Mouse (Mus musculus) neural tube, embryonic 15.5 days (tissue): ENCODE results near the gene Gpr12. TPM values are rescaled to one million over a fixed set of nuclear protein-coding genes. Genes with fewer than 3 reads are reported as not detected.
"Not testable (repeated sequence)": the region's sequence is repeated elsewhere in the genome, so short reads cannot be mapped to it uniquely, and the experiment has no call there.

ENCODE experiments used
- ATAC-seq: fragments of 200-750 bp; cut with Nextera tagmentation; 2 replicates; pipeline ENCODE4 v1.8.0; 2017; ENCODE audit warnings: mild to moderate bottlenecking, moderate TSS enrichment, moderate library complexity; ENCODE audit not compliant: low FRiP score
- H3K27ac ChIP-seq: fragments of 300-500 bp; sonication (generic); replicated peaks from 2 replicates; pipeline ENCODE4 v1.5.1; 2015; ENCODE audit warnings: mild to moderate bottlenecking, inconsistent platforms
- H3K27me3 ChIP-seq: fragments of 300-500 bp; sonication (generic); replicated peaks from 2 replicates; pipeline ENCODE4 v1.6.1; 2015; ENCODE audit warnings: inconsistent platforms
- H3K36me3 ChIP-seq: fragments of 300-500 bp; sonication (generic); 2 replicates; pipeline ENCODE4 v1.6.1; 2015; ENCODE audit warnings: inconsistent platforms
- H3K4me1 ChIP-seq: fragments of 300-500 bp; sonication (generic); 2 replicates; pipeline ENCODE4 v1.6.1; 2015; ENCODE audit warnings: inconsistent platforms
- H3K4me2 ChIP-seq: fragments of 300-500 bp; sonication (generic); 2 replicates; pipeline ENCODE4 v1.6.1; 2015; ENCODE audit warnings: inconsistent platforms, mild to moderate bottlenecking, moderate library complexity
- H3K4me3 ChIP-seq: fragments of 300-500 bp; sonication (generic); replicated peaks from 2 replicates; pipeline ENCODE4 v1.5.1; 2015; ENCODE audit warnings: mild to moderate bottlenecking, inconsistent platforms
- H3K9ac ChIP-seq: fragments of 300-500 bp; sonication (generic); replicated peaks from 2 replicates; pipeline ENCODE4 v1.6.1; 2015; ENCODE audit warnings: mild to moderate bottlenecking, inconsistent platforms
- H3K9me3 ChIP-seq: fragments of 300-500 bp; sonication (generic); replicated peaks from 2 replicates; pipeline ENCODE4 v1.6.1; 2016; ENCODE audit warnings: inconsistent platforms
- WGBS: fragments of 180-500 bp; shearing (Covaris S2); methylation state at CpG from one replicate; pipeline ENCODE4 v1.1.7; 2015; ENCODE audit warnings: mixed read lengths; 5-methylcytosine and 5-hydroxymethylcytosine counted together
- polyA plus RNA-seq: library from polyadenylated mRNA; unstranded; fragments of >200 nt; fragmentation: Nextera tagmentation; extraction: Ambion mirVana; gene quantifications from 2 replicates; pipeline ENCODE4 v1.2.1, GENCODE M21; 2015

Gene Gpr12
- polyA plus RNA-seq, 1 experiment from 2014 or later = 27.5 TPM

DNA sequence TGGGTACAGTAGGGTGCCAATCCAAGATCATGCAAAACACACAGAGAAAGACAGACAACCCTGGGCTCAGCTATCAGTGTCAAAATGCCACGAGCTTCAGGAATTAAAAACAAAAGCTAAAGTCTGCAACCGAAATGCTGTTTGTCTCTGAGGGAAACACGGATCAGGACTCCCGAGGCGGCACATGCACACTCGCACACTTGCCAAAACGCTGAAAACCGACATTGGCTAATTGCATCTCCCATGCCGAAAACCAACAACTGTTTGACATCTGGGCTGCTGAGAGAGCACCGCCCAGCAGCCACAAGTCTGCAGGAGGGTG lies 922 bp downstream of the Gpr12 start:
- peak overlapping the region; percentile 87 for H3K4me2 ChIP-seq
- peaks cover 20% of the 10 kb centered on the region for H3K4me1 ChIP-seq
- H3K27ac ChIP-seq = peak overlapping the region; percentile 79
- ATAC-seq = no peak
- H3K4me3 ChIP-seq = peak overlapping the region; percentile 70
- no peaks in the 10 kb centered on the region for H3K36me3 ChIP-seq
- peaks cover 47% of the 10 kb centered on the region for H3K27me3 ChIP-seq
- 3% methylated on average over 10 of the region's 10 CpGs for WGBS
- H3K9ac ChIP-seq = peak overlapping the region; percentile 67
- H3K9me3 ChIP-seq = no peaks in the 10 kb centered on the region

DNA sequence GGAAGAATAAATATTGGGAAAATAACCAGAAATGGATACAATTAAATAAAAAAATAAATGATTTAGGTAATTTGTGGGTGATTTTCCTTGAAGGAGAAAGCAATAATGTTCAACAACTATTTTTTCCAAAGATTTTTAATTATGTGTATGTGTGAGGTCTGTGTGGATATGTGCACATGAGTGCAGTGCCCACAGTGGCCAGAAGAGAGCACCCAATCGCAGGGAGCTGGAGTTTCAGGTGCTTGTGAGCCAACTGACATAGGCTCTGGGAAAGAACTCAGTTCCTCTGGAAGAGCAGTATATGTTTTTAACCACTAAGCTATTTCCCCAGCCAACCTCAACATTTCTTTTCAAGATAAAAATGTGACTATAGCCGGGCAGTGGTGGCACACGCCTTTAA lies 8.4 kb downstream of the Gpr12 start:
- no peak for ATAC-seq

DNA sequence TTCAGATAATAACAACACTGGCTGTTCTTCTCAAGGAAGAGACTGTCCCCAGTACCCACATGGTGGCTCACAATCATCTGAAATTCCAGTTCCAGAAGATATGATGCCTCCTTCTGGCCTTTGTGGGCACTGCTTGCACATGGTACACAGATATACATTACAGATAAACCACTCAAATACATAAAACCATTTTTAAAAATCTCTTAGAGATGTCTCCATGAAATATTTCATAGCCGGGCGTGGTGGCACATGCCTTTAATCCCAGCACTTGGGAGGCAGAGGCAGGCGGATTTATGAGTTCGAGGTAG lies 12.3 kb downstream of the Gpr12 start:
- WGBS = 95% methylated on average over 4 of the region's 4 CpGs
- ATAC-seq = not testable (repeated sequence)

More for the DNA sequence above, 8.4 kb downstream of the Gpr12 start:
- H3K4me2 ChIP-seq = no peak overlapping the region
- no peak overlapping the region for H3K4me3 ChIP-seq
- no peaks in the 10 kb centered on the region for H3K9me3 ChIP-seq
- H3K4me1 ChIP-seq = no peaks in the 10 kb centered on the region
- 94% methylated on average over 3 of the region's 3 CpGs for WGBS
- no peak overlapping the region for H3K9ac ChIP-seq
- H3K27me3 ChIP-seq = peaks cover 4% of the 10 kb centered on the region; the same call in 1 of the 2 replicates
- H3K27ac ChIP-seq = no peak overlapping the region
- H3K36me3 ChIP-seq = no peaks in the 10 kb centered on the region

DNA sequence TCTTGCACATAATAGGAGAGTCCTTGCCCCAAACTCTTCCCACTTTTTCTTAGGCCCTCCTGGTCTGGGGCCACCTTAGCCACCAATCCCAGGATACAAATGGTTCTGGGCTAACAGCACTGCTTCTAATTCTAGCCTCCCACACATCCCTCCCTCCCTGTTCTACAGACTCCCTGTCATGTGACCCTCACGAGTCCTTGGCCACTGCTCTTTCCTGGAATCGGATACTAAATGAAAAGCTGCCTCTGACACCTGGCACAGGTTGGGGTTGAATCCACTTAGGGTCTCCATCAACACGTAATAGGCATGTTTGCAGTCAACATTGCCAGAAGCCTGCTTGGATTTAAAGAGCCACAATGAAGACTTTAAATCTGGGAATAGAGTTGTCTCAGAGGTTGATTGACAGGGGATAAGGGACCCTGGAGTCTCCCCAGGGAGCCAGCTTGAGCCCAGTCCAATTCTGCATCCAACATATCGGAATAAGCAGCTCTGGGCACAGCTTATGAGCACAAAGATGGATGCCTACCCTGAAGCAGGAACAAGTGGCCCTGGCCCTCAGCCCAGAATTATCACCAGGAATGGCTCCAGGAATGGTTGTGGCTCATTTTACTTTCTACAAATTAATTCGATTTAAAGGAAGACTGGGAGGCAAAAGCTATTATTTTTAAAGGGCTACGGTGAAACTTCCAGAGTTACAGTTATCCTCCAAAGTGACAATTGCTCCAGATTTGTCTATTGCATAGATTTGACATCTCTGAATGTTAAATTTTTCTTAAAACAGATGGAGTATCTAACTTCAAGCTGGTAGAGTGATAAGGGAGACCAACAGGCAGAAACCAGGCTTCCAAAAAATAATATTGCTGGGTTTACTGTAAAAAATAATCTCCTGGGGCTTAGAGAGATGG lies 13.0 kb downstream of the Gpr12 start:
- not testable (repeated sequence) for H3K9me3 ChIP-seq, H3K4me1 ChIP-seq, H3K9ac ChIP-seq, H3K4me2 ChIP-seq, H3K36me3 ChIP-seq, H3K27ac ChIP-seq, H3K27me3 ChIP-seq, H3K4me3 ChIP-seq
- ATAC-seq = peak; percentile 53; the same call in 1 of the 2 replicates
- 58% methylated on average over 6 of the region's 6 CpGs for WGBS

More for the DNA sequence above, 12.3 kb downstream of the Gpr12 start:
- not testable (repeated sequence) for H3K4me1 ChIP-seq, H3K9ac ChIP-seq, H3K4me2 ChIP-seq, H3K27me3 ChIP-seq, H3K4me3 ChIP-seq, H3K27ac ChIP-seq, H3K36me3 ChIP-seq, H3K9me3 ChIP-seq

DNA sequence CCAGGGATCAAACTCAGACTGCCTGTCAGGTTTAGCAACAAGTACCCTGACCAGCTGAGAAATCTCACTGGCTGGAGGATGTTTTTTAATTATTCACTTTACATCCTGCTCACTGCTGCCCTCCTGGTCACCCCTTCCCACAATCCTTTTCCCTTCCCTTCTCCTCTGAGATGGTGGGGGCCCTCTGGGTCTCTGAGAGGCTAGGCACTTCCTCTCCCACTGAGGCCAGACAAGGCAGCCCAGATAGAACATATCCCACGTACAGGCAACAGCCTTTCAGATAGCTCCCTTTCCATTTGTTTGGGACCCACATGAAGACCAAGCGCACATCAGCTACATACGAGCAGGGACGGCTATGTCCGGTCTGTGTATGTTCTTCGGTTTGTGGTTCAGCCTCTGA lies 14.9 kb downstream of the Gpr12 start:
- not testable (repeated sequence) for H3K9ac ChIP-seq, ATAC-seq, H3K27ac ChIP-seq, H3K36me3 ChIP-seq, H3K9me3 ChIP-seq, H3K4me2 ChIP-seq, H3K4me1 ChIP-seq, H3K27me3 ChIP-seq, H3K4me3 ChIP-seq
- 89% methylated on average over 6 of the region's 6 CpGs for WGBS

DNA sequence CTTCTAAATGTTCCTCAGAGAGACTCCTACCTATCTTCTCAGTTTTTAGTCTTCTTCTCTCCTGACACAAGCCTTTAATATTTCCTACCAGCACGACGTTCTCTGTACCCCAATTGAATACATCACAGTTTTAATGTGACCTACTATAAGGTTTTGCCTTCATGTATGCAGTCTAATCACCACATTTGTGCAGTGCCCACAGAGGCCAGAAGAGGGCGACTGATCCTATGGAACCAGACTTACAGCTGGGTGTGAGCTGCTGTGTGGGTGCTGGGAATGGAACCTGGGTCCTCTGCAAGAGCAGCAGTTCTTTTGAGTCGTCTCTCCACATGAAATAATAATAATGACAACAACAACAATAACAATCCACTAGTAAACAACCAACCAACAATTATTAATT lies 18.0 kb downstream of the Gpr12 start:
- H3K36me3 ChIP-seq = no peaks in the 10 kb centered on the region
- H3K4me3 ChIP-seq = no peak overlapping the region
- no peaks in the 10 kb centered on the region for H3K4me1 ChIP-seq
- H3K9ac ChIP-seq = no peak overlapping the region
- H3K9me3 ChIP-seq = no peaks in the 10 kb centered on the region
- H3K27me3 ChIP-seq = no peaks in the 10 kb centered on the region
- no peak for ATAC-seq
- WGBS = 59% methylated on average over 4 of the region's 4 CpGs
- no peak overlapping the region for H3K27ac ChIP-seq
- no peak overlapping the region for H3K4me2 ChIP-seq

DNA sequence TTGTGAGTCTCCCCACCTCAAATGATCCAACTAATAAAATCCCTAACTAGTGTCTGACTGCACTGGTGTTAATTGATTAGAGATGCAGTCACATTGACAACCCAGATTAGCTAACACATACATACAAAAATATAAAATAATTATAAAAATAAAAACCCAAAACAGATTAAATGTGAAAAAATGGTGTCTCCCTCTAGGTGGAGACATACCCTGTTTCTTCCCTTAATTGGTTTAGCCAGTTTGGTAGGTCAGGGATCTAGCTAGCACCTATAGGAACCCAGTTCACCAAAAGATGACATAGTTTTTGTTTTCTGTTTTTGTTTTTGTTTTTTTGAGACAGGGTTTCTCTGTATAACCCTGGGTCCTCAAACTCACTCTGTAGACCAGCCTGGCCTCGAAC lies 20.8 kb downstream of the Gpr12 start:
- no peak overlapping the region for H3K9ac ChIP-seq
- H3K27ac ChIP-seq = no peak overlapping the region
- no peak overlapping the region for H3K4me2 ChIP-seq
- H3K27me3 ChIP-seq = no peaks in the 10 kb centered on the region
- ATAC-seq = no peak
- H3K4me3 ChIP-seq = no peak overlapping the region
- H3K36me3 ChIP-seq = no peaks in the 10 kb centered on the region
- H3K9me3 ChIP-seq = no peaks in the 10 kb centered on the region
- H3K4me1 ChIP-seq = no peaks in the 10 kb centered on the region
- 79% methylated on average over 1 of the region's 1 CpGs for WGBS

DNA sequence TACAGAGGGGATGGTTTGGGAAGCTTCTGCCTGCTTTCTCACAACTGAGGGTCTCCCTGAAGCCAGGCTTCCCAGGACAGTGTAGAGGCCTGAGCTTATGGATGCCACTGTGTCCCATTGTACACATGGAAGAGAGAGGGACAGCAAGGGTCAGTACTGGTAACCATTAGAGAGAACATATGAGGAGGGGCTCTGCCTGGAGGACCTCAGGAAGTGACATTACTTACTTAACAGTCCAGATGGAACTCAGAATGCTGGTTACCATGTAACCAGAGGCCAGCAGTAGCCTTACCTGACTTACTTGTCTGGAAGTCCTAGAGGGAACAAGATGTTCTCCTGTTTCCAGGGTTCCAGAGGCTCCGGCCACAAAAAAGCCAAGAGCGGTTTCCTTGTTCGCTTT lies 29.2 kb downstream of the Gpr12 start, which contains the start of gene Gm3415:
Gm3415 (plus strand) TSS at position 301 of the 400 bp plus-strand sequence.
- not testable (repeated sequence) for ATAC-seq, H3K4me1 ChIP-seq, H3K27ac ChIP-seq, H3K27me3 ChIP-seq, H3K4me2 ChIP-seq, H3K36me3 ChIP-seq, H3K9ac ChIP-seq, H3K9me3 ChIP-seq, H3K4me3 ChIP-seq
- WGBS = no CpG with 5 or more reads among the region's 3 CpGs

DNA sequence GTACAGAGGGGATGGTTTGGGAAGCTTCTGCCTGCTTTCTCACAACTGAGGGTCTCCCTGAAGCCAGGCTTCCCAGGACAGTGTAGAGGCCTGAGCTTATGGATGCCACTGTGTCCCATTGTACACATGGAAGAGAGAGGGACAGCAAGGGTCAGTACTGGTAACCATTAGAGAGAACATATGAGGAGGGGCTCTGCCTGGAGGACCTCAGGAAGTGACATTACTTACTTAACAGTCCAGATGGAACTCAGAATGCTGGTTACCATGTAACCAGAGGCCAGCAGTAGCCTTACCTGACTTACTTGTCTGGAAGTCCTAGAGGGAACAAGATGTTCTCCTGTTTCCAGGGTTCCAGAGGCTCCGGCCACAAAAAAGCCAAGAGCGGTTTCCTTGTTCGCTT lies 47.7 kb downstream of the Gpr12 start, which contains the start of gene Gm3409:
Gm3409 (plus strand) TSS at position 301 of the 400 bp plus-strand sequence.
- H3K4me3 ChIP-seq, H3K4me2 ChIP-seq, H3K4me1 ChIP-seq, H3K27me3 ChIP-seq, H3K9me3 ChIP-seq, H3K9ac ChIP-seq, H3K27ac ChIP-seq, ATAC-seq, H3K36me3 ChIP-seq: not testable (repeated sequence)
- no CpG with 5 or more reads among the region's 3 CpGs for WGBS

Other genes with a start within 250 kb of the Gpr12 start
- gene Wasf3, start 200.3 kb downstream of the Gpr12 start, polyA plus RNA-seq = 19.4 and 22.2 TPM in 2 replicates
- not detected in 2 replicates for gene Gm6408, start 103.3 kb downstream of the Gpr12 start, polyA plus RNA-seq
- gene Gm6370, start 93.9 kb downstream of the Gpr12 start, polyA plus RNA-seq = not detected in 2 replicates
- gene 4930449I24Rik, start 82.8 kb downstream of the Gpr12 start, polyA plus RNA-seq = not detected in 2 replicates
- not detected in 2 replicates for gene Gm3402, start 71.1 kb downstream of the Gpr12 start, polyA plus RNA-seq
- not detected in 2 replicates for gene Gm3404, start 59.4 kb downstream of the Gpr12 start, polyA plus RNA-seq
- not detected in 2 replicates for gene Gm3409, start 47.6 kb downstream of the Gpr12 start, polyA plus RNA-seq
- not detected in 2 replicates for gene Gm3415, start 29.1 kb downstream of the Gpr12 start, polyA plus RNA-seq
- gene Usp12, start 209.8 kb upstream of the Gpr12 start, polyA plus RNA-seq = 14.4 and 16.8 TPM in 2 replicates
- 337 and 386 TPM in 2 replicates for gene Rpl21, start 247.7 kb upstream of the Gpr12 start, polyA plus RNA-seq